Mouse (Mus musculus) MEL (cell line): Measurements from ENCODE around the gene Antxr1. TPM values are rescaled to one million over a fixed set of nuclear protein-coding genes. Genes with fewer than 3 reads are reported as not detected.

ENCODE experiments used
- DNase-seq: peaks from one replicate; pipeline ENCODE4 v3.0.0; 2011; ENCODE audit warnings: low read depth, low spot score
- H3K27ac ChIP-seq: 2 replicates; pipeline ENCODE4 v1.5.1; 2012; ENCODE audit warnings: low read depth, mild to moderate bottlenecking, control low read depth, low read length, moderate library complexity; ENCODE audit not compliant: control insufficient read depth
- H3K27me3 ChIP-seq, 2 experiments: fragments of 150-350 bp in 1 of 2; sonication (generic) in 1 of 2; 2 replicates each; pipeline ENCODE4 v1.6.1; 2012; ENCODE audit warnings: low read length in 2 of 2, mild to moderate bottlenecking in 2 of 2, improper control_type of control experiment in 1 of 2, moderate library complexity in 1 of 2; ENCODE audit not compliant: insufficient read depth in 2 of 2, control insufficient read depth in 1 of 2
- H3K36me3 ChIP-seq, 2 experiments: 2 replicates each; pipeline ENCODE4 v1.6.1; 2012 to 2014; ENCODE audit warnings: low read length in 2 of 2, improper control_type of control experiment in 1 of 2, inconsistent platforms in 1 of 2, mild to moderate bottlenecking in 1 of 2; ENCODE audit not compliant: insufficient read depth in 2 of 2, control insufficient read depth in 1 of 2
- H3K4me1 ChIP-seq, 2 experiments: fragments of 150-350 bp in 1 of 2; sonication (generic) in 1 of 2; 2 replicates each; pipeline ENCODE4 v1.6.1; 2012; ENCODE audit warnings: low read length in 2 of 2, improper control_type of control experiment in 1 of 2, mild to moderate bottlenecking in 1 of 2; ENCODE audit not compliant: insufficient read depth in 2 of 2, control insufficient read depth in 1 of 2
- H3K4me3 ChIP-seq, 2 experiments: fragments of 150-350 bp in 1 of 2; sonication (generic) in 1 of 2; 2 replicates each; pipeline ENCODE4 v1.5.1; 2012; ENCODE audit warnings: low read depth in 2 of 2, low read length in 2 of 2, mild to moderate bottlenecking in 2 of 2, moderate library complexity in 2 of 2, control low read depth in 1 of 2, improper control_type of control experiment in 1 of 2; ENCODE audit not compliant: control insufficient read depth in 1 of 2, insufficient read depth in 1 of 2
- H3K79me2 ChIP-seq: 2 replicates; pipeline ENCODE4 v1.6.1; 2012; ENCODE audit warnings: mild to moderate bottlenecking, low read length, moderate library complexity; ENCODE audit not compliant: control insufficient read depth, poor library complexity, insufficient read depth
- H3K9ac ChIP-seq: 2 replicates; pipeline ENCODE4 v1.6.1; 2012; ENCODE audit warnings: low read depth, mild to moderate bottlenecking, control low read depth, low read length, moderate library complexity; ENCODE audit not compliant: control insufficient read depth, poor library complexity, severe bottlenecking
- H3K9me3 ChIP-seq: fragments of 150-350 bp; sonication (generic); replicated peaks from 2 replicates; pipeline ENCODE4 v1.6.1; 2012; ENCODE audit warnings: mild to moderate bottlenecking, low read length, improper control_type of control experiment, moderate library complexity; ENCODE audit not compliant: insufficient read depth
- CHD1 ChIP-seq: IDR thresholded peaks from 2 replicates; pipeline ENCODE4 v1.6.1; 2012; ENCODE audit warnings: low read depth, mild to moderate bottlenecking, inconsistent platforms, low read length, improper control_type of control experiment
- CTCF ChIP-seq, 3 experiments: IDR thresholded peaks in 2 of 3; conservative IDR thresholded peaks in 1 of 3; 2 replicates each; pipeline ENCODE4 v1.5.1; 2011 to 2012; ENCODE audit warnings: low read length in 3 of 3, low read depth in 2 of 3, mild to moderate bottlenecking in 2 of 3, improper control_type of control experiment in 1 of 3, inconsistent platforms in 1 of 3, mixed read lengths in 1 of 3, moderate library complexity in 1 of 3; ENCODE audit not compliant: control insufficient read depth in 1 of 3, insufficient read depth in 1 of 3, poor library complexity in 1 of 3, severe bottlenecking in 1 of 3
- ELF1 ChIP-seq: IDR thresholded peaks from 2 replicates; pipeline ENCODE4 v1.6.1; 2014; ENCODE audit warnings: low read depth, mild to moderate bottlenecking, inconsistent platforms, low read length, improper control_type of control experiment, moderate library complexity
- EP300 ChIP-seq, 2 experiments: IDR thresholded peaks; 2 replicates each; pipeline ENCODE4 v1.6.1; 2011; ENCODE audit warnings: improper control_type of control experiment in 2 of 2, low read length in 2 of 2, low read depth in 1 of 2, mild to moderate bottlenecking in 1 of 2
- GABPA ChIP-seq: IDR thresholded peaks from 2 replicates; pipeline ENCODE4 v1.6.1; 2012; ENCODE audit warnings: low read depth, mild to moderate bottlenecking, inconsistent platforms, low read length, improper control_type of control experiment, moderate library complexity
- KAT2A ChIP-seq: conservative IDR thresholded peaks from 2 replicates; pipeline ENCODE4 v1.6.1; 2012; ENCODE audit warnings: low read depth, low read length, improper control_type of control experiment, inconsistent platforms
- MAZ ChIP-seq: IDR thresholded peaks from 2 replicates; pipeline ENCODE4 v1.6.1; 2012; ENCODE audit warnings: low read depth, mild to moderate bottlenecking, inconsistent platforms, low read length, improper control_type of control experiment
- MXI1 ChIP-seq: IDR thresholded peaks from 2 replicates; pipeline ENCODE4 v1.6.1; 2011; ENCODE audit warnings: mild to moderate bottlenecking, low read depth, low read length, improper control_type of control experiment
- NELFE ChIP-seq: IDR thresholded peaks from 2 replicates; pipeline ENCODE4 v1.6.1; 2011; ENCODE audit warnings: low read depth, low read length, improper control_type of control experiment
- NRF1 ChIP-seq: IDR thresholded peaks from 2 replicates; pipeline ENCODE4 v1.6.1; 2014; ENCODE audit warnings: low read depth, mild to moderate bottlenecking, inconsistent platforms, low read length, improper control_type of control experiment, moderate library complexity; ENCODE audit not compliant: poor library complexity, insufficient read depth, severe bottlenecking
- POLR2A ChIP-seq, 2 experiments: IDR thresholded peaks; 2 replicates each; pipeline ENCODE4 v1.6.1; 2011 to 2012; ENCODE audit warnings: low read length in 2 of 2, mild to moderate bottlenecking in 2 of 2, control low read depth in 1 of 2, improper control_type of control experiment in 1 of 2, low read depth in 1 of 2, moderate library complexity in 1 of 2; ENCODE audit not compliant: control insufficient read depth in 1 of 2, insufficient read depth in 1 of 2, poor library complexity in 1 of 2
- POLR2AphosphoS2 ChIP-seq: IDR thresholded peaks from 2 replicates; pipeline ENCODE4 v1.6.1; 2011; ENCODE audit warnings: low read length, improper control_type of control experiment
- RCOR1 ChIP-seq: IDR thresholded peaks from 2 replicates; pipeline ENCODE4 v1.6.1; 2012; ENCODE audit warnings: low read depth, mild to moderate bottlenecking, inconsistent platforms, low read length, improper control_type of control experiment
- SMC3 ChIP-seq: IDR thresholded peaks from 2 replicates; pipeline ENCODE4 v1.6.1; 2011; ENCODE audit warnings: low read depth, low read length, improper control_type of control experiment
- TAL1 ChIP-seq: IDR thresholded peaks from 2 replicates; pipeline ENCODE4 v1.6.1; 2012; ENCODE audit warnings: mild to moderate bottlenecking, inconsistent platforms, low read length, moderate library complexity, mixed read lengths
- TBP ChIP-seq: IDR thresholded peaks from 2 replicates; pipeline ENCODE4 v1.8.0; 2011; ENCODE audit warnings: low read depth, low read length, improper control_type of control experiment
- UBTF ChIP-seq: IDR thresholded peaks from 2 replicates; pipeline ENCODE4 v1.6.1; 2012; ENCODE audit warnings: low read depth, mild to moderate bottlenecking, inconsistent platforms, low read length, improper control_type of control experiment, moderate library complexity, borderline replicate concordance; ENCODE audit not compliant: insufficient read depth
- USF1 ChIP-seq: IDR thresholded peaks from 2 replicates; pipeline ENCODE4 v1.6.1; 2014; ENCODE audit warnings: low read depth, mild to moderate bottlenecking, inconsistent platforms, low read length, improper control_type of control experiment, moderate library complexity
- ZKSCAN1 ChIP-seq: IDR thresholded peaks from 2 replicates; pipeline ENCODE4 v1.6.1; 2012; ENCODE audit warnings: low read depth, mild to moderate bottlenecking, inconsistent platforms, low read length, improper control_type of control experiment, moderate library complexity
- ZNF384 ChIP-seq: IDR thresholded peaks from 2 replicates; pipeline ENCODE4 v1.6.1; 2012; ENCODE audit warnings: low read depth, mild to moderate bottlenecking, inconsistent platforms, low read length, improper control_type of control experiment
- polyA plus RNA-seq, 2 experiments: library from polyadenylated mRNA; stranded (reverse) in 1 of 2; unstranded in 1 of 2; fragments of >175 nt in 1 of 2; fragments of >200 nt in 1 of 2; gene quantifications; 2 replicates each; pipeline versions ENCODE4 v1.2.1 to v1.2.4; 2012; ENCODE audit warnings: low replicate concordance in 2 of 2, low read depth in 1 of 2; ENCODE audit not compliant: insufficient read length in 2 of 2, insufficient read depth in 1 of 2, missing spikeins in 1 of 2
- total RNA-seq: library from RNA; depleted of rRNA; stranded (reverse); fragments of 300-350 nt; gene quantifications from 2 replicates; pipeline ENCODE4 v1.2.3, GENCODE M21; 2012

The Antxr1 gene
- total and polyA plus RNA-seq, 3 experiments, result 0.10 TPM; not detected in 2

DNA sequence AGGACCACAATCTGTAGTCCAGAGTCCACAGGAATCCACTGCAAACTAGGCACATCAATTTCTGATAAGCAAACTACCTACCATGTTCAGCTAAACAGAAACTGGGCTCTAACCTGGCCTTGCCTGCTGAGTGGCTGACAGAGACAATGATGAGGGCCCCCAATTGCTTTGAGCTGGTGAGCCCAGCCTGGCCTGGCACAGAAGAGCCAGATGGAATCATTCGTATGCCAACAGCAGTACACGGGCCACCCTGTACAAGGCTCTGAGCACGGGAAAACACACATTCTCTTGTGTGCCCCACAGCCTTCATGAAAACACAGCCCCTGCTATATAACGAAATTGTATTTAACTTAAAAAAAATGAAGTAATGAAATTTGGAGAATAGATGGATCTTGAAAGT is 128.8 kb downstream of the Antxr1 start:
- H3K36me3 ChIP-seq, result no peaks in the 10 kb centered on the region
- H3K27ac ChIP-seq, result no peak overlapping the region
- H3K9me3 ChIP-seq, result no peaks in the 10 kb centered on the region
- TF ChIP-seq ZKSCAN1 (no peak), ZNF384 (no peak), NRF1 (no peak), CHD1 (no peak), ELF1 (no peak), POLR2AphosphoS2 (no peak), TBP (no peak), RCOR1 (no peak), GABPA (no peak), CTCF (IDR thresholded peaks at IDR 0.05 in 2 of 3, conservative IDR thresholded peaks at IDR 0.05 in 1 of 3; ENCODE audit: control insufficient read depth in 1 of 3, insufficient read depth in 1 of 3, low read depth in 2 of 3, low read length in 3 of 3, poor library complexity in 1 of 3, severe bottlenecking in 1 of 3) (no peak)
- TF ChIP-seq, all 39 proteins: peak for 0
- Histone ChIP-seq H3K9ac (no peak overlapping the region), H3K27me3 (peaks cover 8 to 9% of the 10 kb centered on the region in 2 experiments), H3K4me3 (no peak overlapping the region), H3K4me1 (no peaks in the 10 kb centered on the region), H3K79me2 (no peaks in the 10 kb centered on the region)
- no peak for DNase-seq

DNA sequence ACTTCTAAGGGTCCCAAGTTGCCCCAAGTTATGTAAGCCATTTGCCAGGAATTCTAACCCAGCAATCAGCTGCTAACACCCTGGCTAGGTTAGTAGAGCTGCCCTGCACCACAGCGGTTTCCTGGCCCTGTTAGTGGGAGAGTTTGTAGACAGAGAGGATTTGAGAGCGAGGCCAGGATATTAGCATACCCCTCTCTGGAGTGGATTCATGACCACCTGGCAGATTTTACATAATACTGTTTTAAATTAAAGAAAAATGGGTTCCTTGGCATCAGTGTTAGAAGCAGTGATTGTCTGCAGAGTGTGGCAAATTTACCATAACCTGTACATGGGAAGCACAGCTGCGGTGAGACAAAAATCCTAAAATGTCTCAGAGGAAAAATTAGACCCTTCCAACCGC is 132.2 kb downstream of the Antxr1 start:
- H3K4me1 ChIP-seq, result no peaks in the 10 kb centered on the region
- TF ChIP-seq ELF1 (no peak), POLR2A (IDR thresholded peaks at IDR 0.05; ENCODE audit: control insufficient read depth in 1 of 2, insufficient read depth in 1 of 2, low read depth in 1 of 2, low read length in 2 of 2, poor library complexity in 1 of 2) (no peak), MXI1 (no peak), CHD1 (no peak), MAZ (no peak), NELFE (no peak), UBTF (no peak), SMC3 (no peak), USF1 (no peak), TAL1 (no peak), EP300 (IDR thresholded peaks at IDR 0.05; ENCODE audit: low read depth in 1 of 2, low read length in 2 of 2) (no peak), GABPA (no peak), KAT2A (no peak)

More for the DNA sequence above, 132.2 kb downstream of the Antxr1 start:
- H3K79me2 ChIP-seq, result no peaks in the 10 kb centered on the region
- DNase-seq, result no peak
- H3K27me3 ChIP-seq, result peaks cover 7 to 8% of the 10 kb centered on the region in 2 experiments
- H3K4me3 ChIP-seq, result no peak overlapping the region
- H3K36me3 ChIP-seq, result no peaks in the 10 kb centered on the region
- H3K27ac ChIP-seq, result no peak overlapping the region
- H3K9me3 ChIP-seq, result no peaks in the 10 kb centered on the region
- H3K9ac ChIP-seq, result no peak overlapping the region
